Mouse (Mus musculus): Measurements from ENCODE around the gene Dok1.

Dok1 gene

DNA sequence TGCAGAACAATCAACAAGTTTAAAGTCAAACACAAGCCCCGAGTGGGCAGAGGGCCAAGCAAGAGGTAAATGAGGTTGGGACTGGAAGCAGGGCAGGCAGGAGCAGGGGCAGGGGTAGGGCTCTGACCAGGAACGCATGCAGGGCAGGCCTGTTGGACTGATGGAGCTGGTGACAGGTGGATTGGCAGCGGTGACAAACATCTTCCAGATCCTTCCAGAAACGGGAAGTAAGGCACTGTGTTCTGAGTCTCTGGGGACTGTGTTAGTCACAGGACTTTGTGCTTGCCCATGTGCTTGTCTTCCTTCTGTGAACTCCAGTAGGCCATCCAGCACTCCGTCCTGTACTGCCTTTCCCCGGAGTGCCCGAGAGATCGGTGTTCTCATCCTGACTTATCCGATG lies 11.5 kb upstream of the Dok1 start:
- DNase-seq, result peak; percentile 47

DNA sequence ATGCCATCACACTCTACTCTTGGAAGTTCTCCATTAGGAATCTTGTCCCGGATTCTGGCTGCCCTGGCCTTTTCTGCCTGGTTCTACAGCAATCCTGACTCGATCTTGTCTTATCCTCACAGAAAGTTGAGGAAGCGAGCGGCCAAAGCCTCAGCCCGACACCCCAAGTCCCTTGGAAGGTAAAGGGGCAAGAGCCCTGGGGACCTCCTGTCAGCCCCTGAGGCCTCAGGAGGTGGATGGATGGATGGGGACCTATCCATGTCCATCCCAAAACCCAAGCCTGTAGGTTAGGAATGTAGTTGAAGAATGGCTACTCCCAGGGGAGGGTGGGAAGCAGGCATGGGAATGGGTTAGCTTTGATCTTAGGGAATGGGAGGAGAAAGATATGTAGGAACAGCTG lies 10.7 kb upstream of the Dok1 start:
- no peak for DNase-seq

DNA sequence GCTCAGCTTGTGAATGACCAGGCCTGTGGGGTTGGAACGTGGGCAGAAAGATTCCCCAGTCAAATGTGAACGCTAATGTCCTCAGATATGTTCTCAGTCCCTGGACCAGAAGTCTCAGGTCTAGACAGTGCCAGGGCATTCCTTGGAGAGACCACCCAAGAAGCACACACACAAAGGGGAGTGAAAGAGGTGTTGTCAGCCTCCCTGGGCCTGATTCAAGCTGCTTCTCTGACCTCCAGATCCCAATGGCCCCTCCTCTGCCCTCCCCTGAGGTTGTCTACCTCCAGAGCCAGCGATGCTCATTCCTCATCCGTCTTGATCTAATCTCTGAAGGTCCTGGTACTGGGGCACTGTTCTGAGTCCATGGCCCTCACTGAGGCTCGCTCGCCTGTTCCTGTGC lies 10.3 kb upstream of the Dok1 start:
- no peak for DNase-seq

DNA sequence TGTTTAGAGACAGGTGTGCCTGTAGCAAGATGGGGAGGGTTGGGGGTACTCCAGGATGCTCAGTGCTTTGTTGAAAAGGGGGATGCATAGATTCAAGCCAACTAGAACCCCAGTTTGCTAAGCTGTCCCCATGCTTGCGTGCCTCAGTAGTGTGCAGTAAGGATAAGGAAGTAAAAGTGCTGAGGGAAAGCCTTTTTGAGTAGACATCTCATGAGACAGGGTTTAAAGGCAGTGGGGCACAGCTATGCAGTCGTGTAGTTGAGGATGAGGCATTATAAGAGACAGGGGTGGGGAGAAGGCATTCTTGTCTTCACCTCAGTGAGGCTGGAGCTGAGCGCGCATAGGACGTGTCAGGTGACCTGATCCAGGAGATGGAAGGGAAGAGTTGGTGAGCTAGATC lies 7.3 kb upstream of the Dok1 start:
- no peak for DNase-seq

DNA sequence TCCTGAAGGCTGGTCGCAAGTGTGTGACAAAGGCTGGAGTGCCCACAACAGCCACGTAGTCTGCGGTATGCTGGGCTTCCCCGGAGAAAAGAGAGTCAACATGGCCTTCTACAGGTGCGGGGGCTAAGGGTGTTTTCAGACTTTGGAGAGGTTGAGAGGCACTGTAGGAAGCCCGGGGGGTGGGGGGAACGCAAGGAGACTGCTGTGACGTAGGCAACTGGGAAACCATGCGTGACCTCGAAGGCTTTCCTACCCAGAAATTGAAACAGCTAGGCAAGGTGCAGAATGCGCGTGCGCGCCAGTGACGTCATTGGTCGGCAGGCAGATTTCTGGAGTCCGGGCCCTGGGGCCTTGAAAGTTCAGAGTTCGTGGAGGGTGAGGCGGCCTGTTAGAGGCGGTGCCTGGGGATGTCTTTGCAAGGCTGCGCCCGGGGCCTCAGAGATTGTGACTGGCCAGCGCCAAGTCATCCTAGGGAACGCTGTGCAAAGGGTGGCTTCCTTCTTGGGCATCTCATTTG lies 5.3 kb upstream of the Dok1 start:
- DNase-seq, result peak; percentile 93

DNA sequence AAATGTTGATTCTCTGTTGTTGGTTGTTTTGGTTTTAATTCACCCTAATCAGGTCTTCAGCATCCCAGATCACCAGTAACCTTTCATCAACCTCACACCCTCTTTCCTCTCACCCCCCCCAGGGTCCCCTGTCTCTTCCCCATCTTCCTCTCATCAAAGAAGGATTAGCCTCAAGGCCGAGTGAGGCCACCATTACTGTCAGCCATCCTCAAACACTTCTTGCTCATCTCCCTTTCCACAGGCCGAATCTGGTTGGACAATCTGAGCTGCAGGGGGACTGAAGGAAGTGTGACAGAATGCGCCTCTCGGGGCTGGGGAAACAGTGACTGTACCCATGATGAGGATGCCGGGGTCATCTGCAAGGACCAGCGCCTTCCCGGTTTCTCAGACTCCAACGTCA lies 3.9 kb upstream of the Dok1 start:
- DNase-seq, result no peak

DNA sequence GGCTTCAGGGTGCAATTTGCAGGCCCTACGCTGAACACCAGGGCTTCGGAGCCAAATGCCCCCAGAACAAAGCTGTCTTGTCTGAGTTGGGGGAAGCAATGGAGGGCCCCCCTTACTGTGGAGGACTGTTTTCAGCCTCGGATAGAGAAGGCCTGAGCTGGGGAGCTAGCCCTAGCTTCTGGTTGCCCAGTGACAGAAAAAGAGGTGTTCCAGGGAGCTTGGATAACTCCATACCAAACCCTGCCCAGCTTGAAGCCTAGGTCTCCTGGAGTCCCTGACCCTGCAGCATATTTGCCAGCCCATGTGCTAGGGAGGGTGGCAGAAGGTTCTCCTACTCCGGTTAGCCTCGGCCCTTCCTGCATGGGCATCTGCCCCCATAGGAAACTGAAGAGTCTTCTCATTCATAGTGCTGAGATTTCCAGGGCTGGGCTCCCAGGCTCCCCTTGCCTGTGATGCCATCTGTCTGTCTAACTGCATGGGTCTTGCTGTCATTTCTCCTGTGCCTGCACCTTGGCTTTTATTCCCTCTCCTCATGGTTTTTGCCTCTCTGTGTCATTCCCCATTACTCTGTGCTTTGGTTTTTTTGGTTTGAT lies 1.3 kb upstream of the Dok1 start:
- DNase-seq, result no peak

DNA sequence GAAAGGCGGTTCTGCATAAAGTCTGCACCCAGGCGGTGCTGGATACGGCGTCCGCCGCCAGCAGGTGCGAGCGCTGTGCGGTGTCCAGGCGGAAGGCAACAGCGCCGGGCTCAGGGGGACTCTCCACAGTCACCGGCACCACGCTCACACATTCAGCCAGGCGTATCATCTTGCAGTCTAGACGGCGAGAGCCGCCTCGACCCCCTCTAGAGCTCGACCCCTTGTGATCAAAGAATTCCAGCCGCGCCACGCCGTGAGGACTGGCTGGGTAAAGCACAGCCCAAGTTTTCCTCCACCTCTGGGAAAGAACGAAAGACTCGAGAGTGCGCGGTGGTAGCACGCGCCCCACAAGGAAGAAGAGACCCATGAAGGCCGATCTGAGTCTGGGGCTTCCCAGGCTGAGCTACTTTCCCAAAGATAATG lies 491 bp downstream of the Dok1 start:
- peak; percentile 61 for DNase-seq

DNA sequence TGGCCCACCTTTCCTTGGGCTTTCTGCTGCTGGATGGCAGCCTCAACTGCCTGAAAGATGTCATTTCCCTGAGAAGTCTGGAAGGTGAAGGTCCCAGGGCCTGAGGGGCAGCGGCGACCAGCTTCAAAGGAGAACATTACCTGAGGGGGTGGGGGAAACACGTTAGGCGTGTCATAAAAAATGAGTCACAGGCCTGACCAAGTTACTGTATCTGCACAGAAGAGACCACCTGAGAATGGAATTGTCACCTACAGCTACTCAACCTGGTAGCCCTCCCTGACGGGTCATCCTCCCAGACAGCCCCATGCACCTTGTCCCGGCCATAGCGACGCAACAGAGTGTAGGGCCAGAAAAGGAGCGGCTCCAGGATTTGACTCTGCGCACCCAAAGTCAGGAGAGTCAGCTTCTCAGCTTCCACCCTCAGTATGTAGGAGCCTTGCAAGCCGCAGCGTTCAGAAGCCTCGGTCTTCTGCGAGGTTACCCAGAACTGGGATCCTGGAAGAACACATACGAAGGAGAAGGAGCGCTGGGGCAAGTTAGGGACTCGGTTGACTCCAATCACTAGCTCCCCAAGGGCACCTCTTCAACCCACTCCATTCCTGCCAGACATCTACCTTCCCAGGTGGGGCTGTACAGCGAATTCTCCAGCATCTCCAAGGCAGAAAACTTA lies 1.2 kb downstream of the Dok1 start:
- no peak for DNase-seq

DNA sequence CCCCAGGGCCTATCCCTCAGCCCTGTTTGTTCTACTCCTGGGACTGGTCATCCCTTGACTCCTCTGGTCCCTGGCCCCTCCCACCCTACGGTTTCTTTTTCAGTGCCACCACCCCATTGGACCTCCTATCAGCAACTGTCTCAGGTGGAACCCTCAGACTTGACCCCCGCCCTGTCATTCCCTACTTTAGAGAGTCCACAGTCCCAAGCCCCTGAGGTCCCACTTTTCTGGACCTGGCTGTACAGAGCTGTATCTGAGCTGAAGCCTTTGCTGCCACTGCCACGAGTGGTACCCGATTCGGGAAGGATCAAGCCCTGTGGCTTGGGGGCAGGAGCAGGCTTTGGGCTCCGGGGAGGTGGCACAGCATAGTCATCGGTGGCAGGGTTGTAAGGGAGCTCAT lies 2.2 kb downstream of the Dok1 start:
- no peak for DNase-seq

DNA sequence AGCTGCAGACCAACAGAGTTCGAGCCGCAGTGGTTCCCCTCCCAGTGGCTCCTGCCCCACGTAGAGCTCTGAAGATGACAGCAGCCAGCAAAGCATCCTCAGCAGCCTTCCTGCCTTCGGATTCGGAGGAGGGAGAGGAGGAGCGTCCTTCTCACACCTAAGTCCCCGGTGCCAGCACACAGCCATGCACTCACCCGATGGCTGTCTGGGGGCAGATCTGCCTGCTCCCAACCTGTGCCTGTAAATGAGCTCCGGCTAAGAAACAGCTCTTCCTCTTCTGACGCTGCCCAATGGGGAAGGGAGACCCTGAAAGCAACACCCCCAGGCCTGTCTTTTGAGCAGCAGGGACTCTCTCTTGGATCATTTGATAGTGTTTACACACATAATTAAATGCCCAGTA lies 3.5 kb downstream of the Dok1 start:
- no peak for DNase-seq

DNA sequence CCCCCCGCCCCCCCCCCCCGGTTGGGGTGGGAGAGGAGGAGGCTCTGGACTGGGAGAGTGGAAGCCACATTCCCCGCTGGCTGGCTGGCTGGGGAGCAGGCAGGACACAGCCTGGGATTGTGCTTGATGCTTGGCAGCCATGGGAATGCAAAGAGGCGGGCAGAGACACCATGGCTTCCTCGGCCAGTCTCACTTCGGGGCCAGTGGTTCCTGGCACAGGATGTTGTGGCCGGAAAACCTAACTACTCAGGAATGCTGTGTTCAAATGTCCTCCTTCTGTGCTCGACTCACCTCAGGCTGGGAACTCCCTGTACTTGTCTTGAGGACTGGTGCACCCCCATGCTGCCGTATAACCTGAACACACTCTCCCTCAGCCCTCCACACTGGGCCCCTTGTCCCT lies 5.6 kb downstream of the Dok1 start:
- no peak for DNase-seq

DNA sequence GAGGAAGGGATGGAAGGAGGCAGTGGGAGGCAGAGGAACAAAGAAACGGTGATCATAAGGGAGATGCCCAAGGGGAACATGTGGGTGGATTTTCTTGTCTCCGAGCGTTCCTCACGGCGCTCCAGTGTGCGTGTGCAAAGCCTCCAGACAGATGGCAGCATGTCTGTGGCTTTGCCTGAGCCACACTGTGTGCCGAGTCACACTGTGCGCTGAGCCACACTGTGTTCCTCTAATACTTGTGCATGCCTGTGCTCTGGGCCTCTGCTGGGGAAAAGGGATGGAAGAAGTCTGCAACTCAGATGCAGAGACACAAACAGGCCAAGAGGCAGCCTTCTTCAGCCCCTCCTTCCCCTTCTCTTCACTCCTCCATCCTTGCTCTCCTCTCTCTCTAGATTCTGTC lies 6.0 kb downstream of the Dok1 start:
- no peak for DNase-seq

DNA sequence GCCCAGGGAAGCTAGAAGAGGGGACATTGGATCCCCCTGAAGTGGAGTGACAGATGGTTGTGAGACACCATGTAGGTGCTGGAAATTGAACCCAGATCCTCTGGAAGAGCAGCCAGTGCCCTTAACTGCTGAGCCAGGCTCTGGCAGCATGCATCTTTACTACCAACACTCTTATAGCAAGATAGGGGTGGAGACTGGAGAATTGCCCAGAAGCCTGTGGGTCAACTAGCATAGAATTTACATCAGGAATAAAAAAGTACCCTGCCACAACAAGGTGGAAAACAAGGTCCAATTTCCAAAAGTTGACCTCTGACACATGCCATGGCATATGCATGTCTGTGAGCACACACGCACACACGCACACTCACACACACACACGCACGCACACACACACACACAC lies 8.1 kb downstream of the Dok1 start:
- no peak for DNase-seq

DNA sequence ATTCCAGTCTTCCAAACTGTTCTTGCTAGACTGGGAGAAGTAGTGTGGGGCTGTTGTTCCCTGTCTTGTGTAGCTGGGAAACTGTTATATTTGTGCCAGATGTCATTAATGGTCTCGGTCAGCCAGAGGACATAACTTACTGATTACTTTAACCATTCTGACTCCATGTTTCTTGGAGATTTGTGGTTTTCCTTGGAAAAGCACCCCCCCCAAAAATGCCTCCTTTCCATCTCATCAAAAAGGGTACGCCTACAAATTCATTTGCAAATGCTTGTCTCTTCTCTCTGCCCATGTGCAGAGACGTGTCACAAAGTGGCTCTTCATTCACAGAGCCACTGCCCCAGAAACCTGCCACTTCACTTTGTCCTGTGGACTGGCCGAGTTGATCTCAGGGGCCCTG lies 8.8 kb downstream of the Dok1 start:
- DNase-seq, result no peak

DNA sequence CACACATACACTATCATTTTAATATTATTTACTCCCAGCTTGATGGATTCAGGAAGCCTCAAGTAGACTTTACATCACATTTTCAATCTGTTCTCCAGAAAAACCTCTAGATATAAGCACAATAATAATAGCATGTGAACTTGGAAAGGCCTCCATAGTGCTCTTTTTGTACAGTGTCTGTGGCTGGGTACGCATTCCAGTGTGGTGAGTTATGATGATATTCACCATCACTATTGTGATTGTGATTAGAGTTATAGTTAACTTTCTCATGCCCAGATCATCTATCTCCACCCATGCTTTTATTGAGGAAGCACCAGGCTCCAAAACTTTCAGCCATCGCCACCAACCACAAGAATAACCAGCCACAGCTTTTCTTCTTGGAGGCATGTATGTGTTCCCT lies 9.5 kb downstream of the Dok1 start:
- DNase-seq, result no peak

DNA sequence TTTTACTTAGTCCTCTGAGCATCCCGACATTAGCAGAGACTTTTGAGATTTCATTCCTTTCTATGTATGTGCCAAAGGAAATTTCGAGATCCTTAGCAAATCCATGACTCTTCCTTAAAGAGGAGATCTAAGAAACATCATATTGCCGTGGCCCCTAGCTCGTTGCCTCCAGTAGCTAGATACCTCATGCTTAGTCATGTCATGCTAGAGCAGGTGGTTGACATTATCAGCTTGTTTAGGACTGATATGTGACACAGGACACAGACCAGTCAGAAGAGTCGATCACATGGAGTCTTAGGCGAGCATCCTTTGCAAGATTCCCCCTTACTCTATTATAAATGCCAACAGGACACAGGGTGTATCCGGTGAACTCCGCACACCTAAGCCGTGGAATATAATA lies 10.3 kb downstream of the Dok1 start:
- no peak for DNase-seq

DNA sequence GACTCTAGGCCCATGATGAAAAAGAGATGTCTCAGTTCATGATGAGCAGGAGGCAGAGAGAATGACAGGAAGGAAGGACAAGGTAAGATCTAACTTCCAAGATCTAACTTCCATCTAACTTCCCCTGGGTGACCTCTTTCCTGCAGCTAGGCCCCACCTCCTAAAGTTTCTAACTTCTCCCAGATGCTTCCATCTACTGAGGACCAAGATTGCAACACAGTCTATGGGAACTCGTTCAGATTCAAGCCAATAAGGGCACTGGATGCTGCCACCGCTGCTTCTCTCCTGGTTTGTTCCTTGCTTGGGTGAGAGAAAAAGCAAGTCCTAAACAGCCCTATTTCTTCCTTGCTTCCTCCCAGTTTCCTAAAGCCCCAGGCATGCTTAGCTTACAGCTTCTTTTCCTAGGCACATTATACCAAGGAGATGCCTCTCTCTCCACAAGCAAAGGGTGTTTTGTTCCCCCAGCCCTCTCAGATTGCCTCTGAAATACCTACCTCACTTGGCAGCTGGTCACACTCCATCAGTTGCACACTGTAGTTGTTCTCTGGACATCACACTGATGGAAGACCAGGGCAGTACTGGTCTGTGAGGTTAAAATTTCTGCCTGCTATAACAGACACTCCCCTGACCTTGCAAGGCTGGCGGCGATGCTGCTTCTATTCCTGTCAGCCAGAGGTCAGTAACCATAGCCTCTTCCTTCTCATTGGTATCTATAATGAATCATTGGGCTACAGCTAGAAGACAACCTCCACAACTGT lies 12.3 kb downstream of the Dok1 start:
- no peak for DNase-seq

DNA sequence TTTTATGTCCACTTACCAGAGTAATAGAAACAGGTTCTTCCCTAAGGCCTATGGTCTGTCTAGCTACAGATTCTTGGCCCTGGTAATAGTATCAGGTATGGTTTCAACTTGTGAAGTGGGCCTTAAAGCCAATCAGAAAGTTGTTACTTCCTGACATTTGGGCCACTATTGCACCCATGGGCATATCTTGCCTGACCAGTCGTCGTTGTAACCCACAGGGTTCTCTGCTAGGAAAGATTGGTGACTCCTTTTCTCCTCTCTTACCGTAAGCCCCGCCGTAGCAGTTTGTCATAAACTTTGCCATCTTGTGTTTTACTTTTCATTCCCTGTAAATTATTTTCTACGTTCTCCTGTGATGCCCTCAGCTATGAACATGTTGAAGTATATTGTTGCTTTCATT lies 13.2 kb downstream of the Dok1 start:
- DNase-seq, result no peak

DNA sequence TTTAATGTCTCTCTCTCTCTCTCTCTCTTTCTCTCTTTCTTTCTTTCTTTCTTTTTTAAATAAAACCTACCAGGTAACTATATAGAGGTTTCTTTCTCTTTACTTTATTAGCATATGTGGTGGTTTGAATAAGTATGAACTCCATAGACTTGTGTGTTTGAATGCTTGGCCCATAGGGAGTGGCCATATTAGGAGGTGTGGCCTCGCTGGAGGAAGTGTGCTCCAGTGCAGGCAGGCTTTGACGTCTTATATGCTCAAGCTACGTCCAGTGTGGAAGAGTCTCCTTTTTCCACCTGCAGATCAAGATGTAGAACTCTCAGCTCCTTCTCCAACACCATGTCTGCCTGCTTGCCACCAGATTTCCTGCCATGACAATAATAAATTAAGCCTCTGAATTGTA lies 14.2 kb downstream of the Dok1 start:
- no peak for DNase-seq

DNA sequence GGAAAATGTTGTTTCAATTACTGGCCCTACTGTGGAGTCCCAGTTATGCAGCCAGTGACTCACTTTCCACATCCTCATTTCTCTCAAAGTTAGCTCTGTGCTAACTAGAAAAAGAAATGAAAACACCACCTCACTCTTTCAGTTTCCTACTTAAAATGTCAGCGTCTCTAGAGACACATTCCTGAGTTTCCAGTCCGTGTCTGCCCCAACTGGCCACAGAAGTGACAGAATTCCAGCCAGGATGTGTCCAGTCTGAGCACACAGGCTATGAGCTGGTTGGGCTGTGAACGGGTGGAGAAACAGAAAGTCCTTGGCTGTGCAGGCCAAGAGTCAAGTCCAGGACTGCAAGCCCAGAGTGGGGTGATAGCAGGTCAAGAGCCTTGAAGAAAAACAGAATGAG lies 16.1 kb downstream of the Dok1 start:
- peak; percentile 58 for DNase-seq

DNA sequence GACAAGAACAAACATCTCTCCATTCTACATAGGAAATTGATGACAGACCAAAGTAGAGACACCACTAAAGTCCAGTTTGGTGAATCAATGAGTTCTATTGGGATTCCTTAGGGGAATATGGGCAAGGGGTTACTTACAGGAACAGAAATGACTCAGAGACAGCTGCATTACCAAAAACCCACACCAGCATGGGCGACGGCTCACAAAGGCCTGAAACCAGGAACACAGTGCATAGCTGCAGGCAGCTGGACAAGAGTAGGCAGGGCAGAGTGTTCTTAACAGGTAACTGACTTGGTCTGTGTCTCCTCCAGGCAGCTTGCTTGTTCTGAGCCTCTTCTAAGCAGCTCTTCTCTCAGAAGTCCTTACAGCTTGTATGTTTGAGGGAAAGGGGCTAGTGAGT lies 17.5 kb downstream of the Dok1 start:
- no peak for DNase-seq

DNA sequence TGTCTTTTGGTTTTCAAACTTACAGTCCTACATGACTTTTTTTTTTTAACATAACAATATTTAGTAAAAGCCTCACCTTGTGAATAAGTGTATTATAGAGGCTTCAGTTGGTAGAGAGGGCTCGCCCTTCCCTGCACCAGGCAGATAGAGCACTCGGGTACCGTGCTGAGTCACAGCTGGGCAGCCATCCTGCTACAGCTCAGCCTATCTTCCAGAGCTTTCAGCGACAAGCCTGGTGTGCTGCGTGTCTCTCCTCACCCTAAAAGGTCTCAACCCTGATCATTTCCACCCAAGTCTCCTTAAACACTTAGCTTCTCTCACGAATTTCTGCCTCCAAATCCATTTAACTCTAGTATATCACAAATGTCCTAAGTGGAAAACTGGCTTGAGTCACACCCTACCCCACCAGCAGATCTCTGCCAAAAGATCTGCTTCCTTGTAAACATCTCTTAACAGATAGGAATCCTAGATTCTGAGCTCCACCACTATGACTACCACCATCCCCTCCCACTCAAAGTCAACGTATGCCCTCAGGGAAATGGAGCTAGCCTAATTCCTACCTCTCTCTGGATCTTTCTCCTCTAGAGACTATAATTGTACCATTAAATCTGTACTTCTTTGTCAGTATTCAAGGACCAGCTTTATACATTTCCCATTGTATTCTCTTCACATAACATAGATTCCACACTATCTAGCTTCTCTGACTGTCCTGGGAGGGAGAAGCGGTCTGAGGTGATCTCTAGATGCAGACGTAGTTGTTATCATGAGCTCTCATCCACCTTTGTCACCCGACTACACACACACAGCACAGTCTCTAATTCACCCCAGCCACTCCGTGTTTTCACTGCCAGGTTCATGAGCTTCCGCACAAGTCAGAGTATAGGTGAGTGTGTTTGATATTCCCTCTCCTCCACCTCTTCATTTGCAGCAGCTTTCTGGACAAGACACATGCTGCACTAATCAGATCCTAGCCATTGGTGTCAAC lies 18.5 kb downstream of the Dok1 start:
- no peak for DNase-seq
